Mouse (Mus musculus) adrenal gland, postnatal 14 days (tissue): ENCODE results near the gene Rpl28. TPM values are rescaled to one million over a fixed set of nuclear protein-coding genes. Genes with fewer than 3 reads are reported as not detected.

ENCODE experiments used
- DNase-seq: peaks from one replicate; pipeline ENCODE4 v3.0.0; 2021; ENCODE audit warnings: mixed read lengths
- total RNA-seq: library from RNA; stranded (reverse); gene quantifications from 2 replicates; pipeline ENCODE4 v1.2.3, GENCODE M21; 2021

Rpl28 gene
- total RNA-seq, 1 experiment from 2014 or later = 1,145 TPM

DNA sequence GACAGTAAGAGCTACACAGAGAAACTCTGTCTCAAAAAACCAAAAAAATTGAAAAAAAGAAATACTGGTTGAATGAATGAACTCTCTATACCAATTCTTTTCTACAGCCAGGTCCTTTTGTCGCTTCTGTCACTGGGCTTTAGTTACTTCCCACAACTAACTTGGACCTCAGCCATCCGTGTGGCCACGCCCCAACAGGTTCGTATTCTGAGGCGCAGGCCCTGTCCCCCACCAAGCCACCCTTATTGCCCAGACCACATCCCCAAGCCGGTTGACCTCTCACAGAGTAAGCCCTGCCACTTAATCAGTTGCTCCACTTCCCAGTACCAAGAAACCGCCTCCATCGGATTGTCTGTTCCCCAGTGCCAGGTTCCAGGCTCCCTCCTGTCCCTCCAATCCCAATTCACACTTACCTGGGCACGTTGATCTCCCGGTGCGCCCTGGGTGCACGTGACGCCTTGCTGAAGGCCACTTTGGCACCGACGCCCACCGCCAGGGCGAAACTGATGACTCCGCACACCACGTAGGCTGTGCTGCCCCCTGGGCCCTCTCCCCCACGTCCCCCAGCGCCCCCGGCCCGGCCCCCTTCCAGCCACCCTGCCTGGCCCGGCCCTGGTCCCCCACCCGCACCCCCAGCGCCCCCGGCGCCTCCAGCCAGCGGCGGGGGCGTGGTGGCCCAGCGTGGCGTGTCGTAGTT lies 43.1 kb downstream of the Rpl28 start:
- DNase-seq = no peak

DNA sequence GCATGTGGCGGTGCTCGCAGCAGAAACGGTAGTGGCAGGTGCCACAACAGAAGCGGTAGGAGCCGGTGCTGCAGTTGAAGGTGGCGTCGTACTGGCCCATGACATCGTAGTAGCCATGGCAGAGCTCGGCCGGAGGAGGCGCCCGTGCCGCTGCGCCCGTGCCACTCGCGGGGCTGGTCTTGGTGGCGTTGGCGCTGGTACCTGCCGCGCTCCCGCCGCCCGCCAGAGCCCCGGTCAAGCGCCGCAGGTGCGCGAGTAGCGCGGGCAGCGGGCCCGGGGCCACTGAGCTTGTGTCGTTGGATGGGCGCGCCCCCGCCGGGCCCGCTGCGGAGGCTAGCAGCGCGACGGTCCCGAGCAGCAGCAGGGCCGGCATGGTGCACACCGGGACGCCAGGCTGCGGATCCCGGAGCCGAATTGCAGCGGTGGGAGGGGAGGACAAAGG lies 43.7 kb downstream of the Rpl28 start:
- peak; percentile 83 for DNase-seq

DNA sequence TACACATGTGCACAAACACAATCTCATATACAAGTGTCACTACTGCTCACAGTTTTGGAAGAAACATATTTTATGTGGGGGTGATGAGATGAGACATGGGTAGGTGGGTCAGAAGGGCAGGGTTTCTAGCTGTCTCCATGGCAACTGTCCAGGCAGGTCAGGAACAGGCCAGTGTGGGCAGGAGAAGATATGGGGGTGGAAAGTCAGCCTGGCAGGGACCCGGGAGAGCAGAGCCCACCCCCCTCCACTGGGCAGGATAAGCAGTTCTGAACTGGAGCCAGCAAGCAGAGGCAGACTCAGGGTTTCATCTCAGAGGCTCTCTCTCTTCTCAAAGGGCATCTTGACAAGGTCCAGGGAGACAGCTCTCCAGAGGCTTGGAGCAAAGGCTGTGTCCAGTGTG lies 45.0 kb downstream of the Rpl28 start:
- no peak for DNase-seq

DNA sequence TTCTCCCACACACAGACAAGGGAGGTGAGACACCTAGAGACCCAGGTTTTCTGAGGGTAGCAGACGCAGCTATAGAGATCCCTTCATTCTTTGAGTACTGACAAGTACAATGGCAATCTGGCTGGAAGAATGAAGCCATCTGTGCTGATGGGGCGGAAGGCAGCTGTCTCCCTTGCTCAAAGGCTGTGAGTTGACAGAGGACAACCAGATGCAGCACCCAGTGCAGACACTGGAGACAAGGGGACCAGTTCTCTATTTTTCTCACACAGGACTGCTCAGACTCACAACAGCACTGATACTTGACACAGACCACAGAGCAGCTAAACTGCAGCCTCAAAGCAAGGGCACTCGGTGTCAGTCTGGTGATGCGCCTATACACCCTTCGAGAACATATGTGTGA lies 49.4 kb downstream of the Rpl28 start:
- no peak for DNase-seq

DNA sequence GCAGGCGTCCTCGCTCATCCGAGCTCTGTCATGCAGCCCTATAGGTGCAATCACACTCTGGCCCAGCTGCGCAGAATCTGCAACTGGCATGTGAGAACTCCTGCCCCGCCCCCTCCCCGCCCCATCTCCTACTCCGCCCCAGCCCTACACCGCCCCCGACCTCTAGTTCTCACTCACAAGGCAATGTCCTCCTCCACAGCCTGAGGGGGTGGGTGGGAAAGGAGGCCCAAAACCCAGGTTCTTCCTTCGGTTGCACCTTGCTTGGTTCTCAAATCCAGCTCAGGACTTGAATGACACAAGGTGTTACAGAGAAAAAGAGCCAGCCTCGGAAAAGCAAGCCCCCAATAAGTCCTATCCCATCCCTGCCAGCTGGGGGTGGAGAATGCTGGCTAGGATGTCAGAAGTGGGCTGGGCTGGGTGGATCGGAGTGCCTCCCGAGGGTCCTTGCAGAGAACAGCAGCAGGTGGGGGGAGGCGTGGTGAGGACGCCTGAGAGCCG lies 50.0 kb downstream of the Rpl28 start:
- peak; percentile 23 for DNase-seq

DNA sequence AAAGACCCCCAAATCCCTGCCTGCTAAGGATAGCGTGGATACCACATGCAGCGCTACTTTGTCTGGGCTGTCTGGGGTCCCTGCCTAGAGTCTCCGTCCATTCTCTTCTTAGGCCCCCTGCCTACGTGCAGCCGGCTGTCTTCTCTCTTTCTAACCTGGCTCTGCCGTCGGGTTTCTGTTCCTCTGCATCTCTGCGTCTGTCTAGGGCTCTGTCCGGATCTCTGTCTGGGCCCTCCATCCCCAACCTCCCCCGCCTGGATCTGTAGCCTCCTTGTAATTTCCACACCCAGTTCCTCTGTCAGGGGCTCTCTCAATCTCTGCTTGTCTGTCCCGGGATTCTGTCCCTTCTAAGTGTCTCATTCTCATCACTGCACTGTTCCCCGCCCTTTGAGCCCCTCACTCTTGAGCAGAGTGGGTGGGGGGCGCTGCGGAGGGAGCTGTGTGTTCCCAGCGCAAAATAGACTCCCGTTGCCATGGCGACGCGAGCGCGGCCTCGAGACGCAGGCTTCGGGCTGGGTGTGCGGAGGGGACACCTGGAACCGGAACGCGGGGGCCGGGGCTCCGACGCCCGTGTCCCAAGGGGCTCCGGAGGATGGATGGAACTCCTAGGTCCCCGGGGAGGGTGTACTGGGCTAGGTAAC lies 51.0 kb downstream of the Rpl28 start:
- DNase-seq = peak; percentile 47

DNA sequence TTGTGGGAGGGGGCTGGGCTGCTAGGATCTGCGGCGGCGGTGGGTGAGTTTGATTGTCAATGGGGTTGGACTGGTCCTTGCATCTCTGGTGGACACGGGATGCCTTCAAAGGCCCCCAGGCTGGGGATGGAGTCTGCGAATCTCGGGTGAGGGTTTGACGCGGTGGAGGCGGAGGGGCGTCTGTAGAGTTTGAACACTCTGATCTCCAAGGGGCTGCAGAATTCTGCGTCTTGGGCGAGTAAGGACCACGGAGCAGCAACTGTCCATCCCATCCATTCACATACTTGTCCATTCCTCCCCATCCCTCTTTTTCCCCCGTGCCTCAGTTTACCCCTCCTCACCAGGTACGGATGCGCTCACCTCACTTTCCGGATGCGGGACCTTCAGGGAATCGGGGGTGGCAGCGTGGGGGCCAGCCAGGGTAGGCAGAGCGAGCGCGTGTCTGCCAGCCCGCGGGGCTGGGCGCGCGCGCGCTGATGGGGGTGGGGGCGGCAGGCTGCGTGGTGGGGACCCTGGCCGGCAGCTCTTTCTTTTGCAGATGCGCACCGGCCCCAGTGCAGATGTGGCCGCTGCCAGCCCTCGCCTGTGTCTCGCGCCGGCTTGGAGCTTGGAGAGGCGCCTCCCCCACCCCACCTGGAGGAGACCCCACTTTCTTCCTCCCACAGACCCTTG lies 51.7 kb downstream of the Rpl28 start, which contains the start of gene Shisa7:
Gene Shisa7, minus strand, starts transcription at position 452 of the 672 bp plus-strand sequence.
- DNase-seq = no peak

Other genes with a start within 250 kb of the Rpl28 start
- gene Syt5, start 245.3 kb upstream of the Rpl28 start, total RNA-seq = 8.2 and 11.6 TPM in 2 replicates
- gene Ptprh, start 188.8 kb upstream of the Rpl28 start, total RNA-seq = not detected in 2 replicates
- 8.8 and 16.2 TPM in 2 replicates for gene Tmem86b, start 161.5 kb upstream of the Rpl28 start, total RNA-seq
- 80.9 and 86.1 TPM in 2 replicates for gene Ppp6r1, start 133.9 kb upstream of the Rpl28 start, total RNA-seq
- 34.0 and 37.9 TPM in 2 replicates for gene Hspbp1, start 107.8 kb upstream of the Rpl28 start, total RNA-seq
- 6.0 and 8.4 TPM in 2 replicates for gene Brsk1, start 102.3 kb upstream of the Rpl28 start, total RNA-seq
- gene Tmem150b, start 67.6 kb upstream of the Rpl28 start, total RNA-seq = 0.30 and 0.79 TPM in 2 replicates
- 60.3 and 70.7 TPM in 2 replicates for gene Kmt5c, start 52.8 kb upstream of the Rpl28 start, total RNA-seq
- 28.1 and 31.3 TPM in 2 replicates for gene Cox6b2, start 39.8 kb upstream of the Rpl28 start, total RNA-seq
- not detected in 2 replicates for gene Fam71e2, start 21.6 kb upstream of the Rpl28 start, total RNA-seq
- not detected in 2 replicates for gene Il11, start 10.0 kb upstream of the Rpl28 start, total RNA-seq
- gene Tmem190, start 9.9 kb upstream of the Rpl28 start, total RNA-seq = not detected in 2 replicates
- gene Tmem238, start 3.2 kb upstream of the Rpl28 start, total RNA-seq = 10.2 and 11.7 TPM in 2 replicates
- gene Ube2s, start 19.7 kb downstream of the Rpl28 start, total RNA-seq = 140 and 146 TPM in 2 replicates
- gene Shisa7, start 51.8 kb downstream of the Rpl28 start, total RNA-seq = 2.2 and 2.9 TPM in 2 replicates
- gene Isoc2b, start 77.4 kb downstream of the Rpl28 start, total RNA-seq = 8.6 and 12.5 TPM in 2 replicates
- 55.7 and 67.9 TPM in 2 replicates for gene Isoc2a, start 84.3 kb downstream of the Rpl28 start, total RNA-seq
- 0.26 TPM in 1 of 2 replicates, not detected in the other for gene Gm36210, start 113.6 kb downstream of the Rpl28 start, total RNA-seq
- gene Zfp628, start 122.3 kb downstream of the Rpl28 start, total RNA-seq = 13.7 and 16.2 TPM in 2 replicates
- gene Nat14, start 129.2 kb downstream of the Rpl28 start, total RNA-seq = 6.6 and 8.1 TPM in 2 replicates
- gene Ssc5d, start 132.9 kb downstream of the Rpl28 start, total RNA-seq = 3.9 and 5.0 TPM in 2 replicates
- 0.63 TPM in 1 of 2 replicates, not detected in the other for gene Sbk2, start 171.5 kb downstream of the Rpl28 start, total RNA-seq
- gene Sbk3, start 178.3 kb downstream of the Rpl28 start, total RNA-seq = 0.37 and 0.64 TPM in 2 replicates
- gene Zfp579, start 203.3 kb downstream of the Rpl28 start, total RNA-seq = 17.8 and 20.5 TPM in 2 replicates
- gene Zfp524, start 221.5 kb downstream of the Rpl28 start, total RNA-seq = 11.7 and 12.9 TPM in 2 replicates
- gene Fiz1, start 221.8 kb downstream of the Rpl28 start, total RNA-seq = 22.7 and 25.8 TPM in 2 replicates
- not detected in 2 replicates for gene Gm44973, start 222.6 kb downstream of the Rpl28 start, total RNA-seq
- 25.3 and 30.5 TPM in 2 replicates for gene Zfp865, start 227.5 kb downstream of the Rpl28 start, total RNA-seq
- gene Ccdc106, start 227.7 kb downstream of the Rpl28 start, total RNA-seq = 1.3 and 2.7 TPM in 2 replicates
- not detected in 2 replicates for gene 4632433K11Rik, start 241.2 kb downstream of the Rpl28 start, total RNA-seq
- gene Zfp784, start 245.6 kb downstream of the Rpl28 start, total RNA-seq = 4.7 and 5.5 TPM in 2 replicates